Mouse (Mus musculus): ENCODE results near the gene Gstm7. TPM values are rescaled to one million over a fixed set of nuclear protein-coding genes. Genes with fewer than 3 reads are reported as not detected.
"Not testable (repeated sequence)": the region's sequence is repeated elsewhere in the genome, so short reads cannot be mapped to it uniquely, and the experiment has no call there.

Gstm7 gene
- total RNA-seq (2021), result 10 to 100 TPM; 91.2 to 99.8 TPM
- long read RNA-seq, experiment 1, transcript Gstm7-201 (8 exons, 1,377 nt), result major isoform, 78 of 91 reads
- long read RNA-seq, experiment 1, partial matches to known transcripts, result 1 of 91 reads
- long read RNA-seq, experiment 1, other reads (novel, unspliced or antisense), result 10 of 91 reads
- long read RNA-seq, experiment 2, transcript Gstm7-201 (8 exons, 1,377 nt), result major isoform, 77 of 89 reads
- long read RNA-seq, experiment 2, partial matches to known transcripts, result 4 of 89 reads
- long read RNA-seq, experiment 2, other reads (novel, unspliced or antisense), result 7 of 89 reads

GRCm38 (mm10) chr3:107931670-107932069 lies at the start of gene Gstm7:
TSS of gene Gstm7 (minus strand) at chr3:107931817.
- peak; percentile 97 to 98 for DNase-seq (ENCODE audit: low spot score in 2 of 2)

DNA sequence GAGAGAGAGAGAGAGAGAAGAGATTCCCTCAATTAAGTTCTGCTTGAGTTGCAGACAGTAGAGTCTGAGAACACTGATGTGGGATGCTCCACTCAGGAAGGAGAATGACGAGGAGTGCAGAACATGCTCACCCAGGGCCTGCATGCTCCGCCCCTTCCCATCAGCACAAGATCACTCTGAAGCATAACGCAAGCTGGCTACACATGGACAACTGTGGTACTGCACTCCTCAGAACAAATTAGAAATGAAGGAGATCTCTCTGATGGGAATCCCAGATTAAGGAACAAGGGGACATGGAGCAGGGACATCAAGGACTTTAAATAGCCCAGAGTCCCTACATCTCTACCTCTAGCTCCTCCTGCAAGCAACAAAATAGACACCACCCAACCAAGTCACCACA lies 49.6 kb upstream of the Gstm7 start:
- DNase-seq (ENCODE audit: low spot score in 2 of 2), result no peak

GRCm38 (mm10) chr3:107977691-107978090 lies 46.1 kb upstream of the Gstm7 start:
- DNase-seq (ENCODE audit: low spot score in 2 of 2), result no peak

GRCm38 (mm10) chr3:107974237-107974636 lies 42.6 kb upstream of the Gstm7 start:
- DNase-seq (ENCODE audit: low spot score in 2 of 2), result no peak

DNA sequence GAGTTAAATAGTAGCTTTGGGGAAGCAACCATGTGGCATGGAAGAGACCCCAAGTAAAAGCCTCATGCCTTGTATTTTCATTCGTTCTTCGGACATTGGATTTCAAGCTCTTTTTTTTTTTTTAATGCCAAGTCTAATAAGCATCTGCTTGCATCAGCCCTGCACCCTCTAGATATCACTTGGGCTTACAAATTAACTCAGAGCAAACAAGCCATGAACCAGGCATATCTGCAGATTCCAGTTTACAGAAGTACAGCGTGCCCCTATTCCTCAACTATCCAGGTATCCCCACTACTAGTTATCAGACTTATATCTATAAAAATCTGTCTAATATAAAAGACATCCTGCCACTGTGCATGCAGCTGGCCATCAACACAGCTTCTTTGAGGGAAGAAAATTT lies 40.5 kb upstream of the Gstm7 start:
- no peak for DNase-seq (ENCODE audit: low spot score in 2 of 2)

DNA sequence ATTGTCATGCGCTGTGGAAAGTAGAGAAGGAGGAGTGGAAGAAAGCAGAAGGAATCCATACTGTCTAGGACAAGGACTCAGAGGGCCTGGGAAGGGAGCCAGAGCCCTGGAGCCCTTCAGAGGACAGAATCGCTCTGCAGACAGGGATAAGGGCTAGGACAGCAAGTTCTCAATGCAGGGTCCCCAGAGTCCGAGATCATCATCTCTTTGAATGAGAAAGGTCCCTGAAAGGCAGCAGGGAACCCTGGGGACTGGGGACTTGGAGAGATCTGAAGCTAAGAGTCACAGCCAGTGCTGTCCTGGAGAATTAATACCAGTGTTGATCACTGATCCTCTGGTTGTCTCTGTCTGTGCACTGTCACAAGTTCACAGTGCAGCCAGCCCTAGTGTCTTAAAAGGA lies 39.5 kb upstream of the Gstm7 start:
- DNase-seq (ENCODE audit: low spot score in 2 of 2), result not testable (repeated sequence)

DNA sequence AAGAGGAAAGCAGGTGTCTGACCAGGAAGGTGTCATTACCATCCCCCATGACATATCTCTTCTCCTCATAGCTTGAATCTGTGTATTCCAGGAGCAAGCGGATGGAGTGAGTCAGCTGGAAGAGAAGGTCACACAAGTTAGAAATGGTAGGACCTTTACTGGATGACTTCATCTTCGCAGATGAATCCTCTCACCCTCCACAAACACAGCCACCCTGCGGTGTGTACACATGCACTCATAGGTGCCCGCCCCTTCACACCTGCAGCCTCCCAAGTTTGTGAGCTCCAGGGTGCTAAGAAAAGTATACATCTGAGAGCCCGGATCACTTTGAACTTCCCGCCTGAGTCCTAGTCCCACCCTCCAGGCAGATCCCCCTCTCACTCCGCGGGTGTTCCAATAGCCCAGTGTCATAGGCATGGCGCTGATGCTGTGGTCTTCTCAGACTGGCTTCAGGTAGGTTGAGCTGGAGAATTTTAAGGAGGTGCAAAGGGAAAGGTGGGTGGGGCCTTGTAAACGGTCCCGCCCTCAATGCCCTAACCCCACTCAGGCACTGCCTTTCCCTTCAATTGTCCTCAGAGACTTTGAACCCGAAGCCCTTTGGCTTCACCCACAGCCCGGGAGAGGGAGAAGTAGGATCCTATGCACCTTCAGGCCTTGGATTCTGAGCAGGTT lies 37.2 kb upstream of the Gstm7 start, which contains the start of gene Gstm3:
Gene Gstm3, minus strand, starts transcription at position 560 of the 672 bp plus-strand sequence.
- DNase-seq (ENCODE audit: low spot score in 2 of 2), result no peak

GRCm38 (mm10) chr3:107966631-107967030 lies 35.0 kb upstream of the Gstm7 start:
- no peak for DNase-seq (ENCODE audit: low spot score in 2 of 2)

DNA sequence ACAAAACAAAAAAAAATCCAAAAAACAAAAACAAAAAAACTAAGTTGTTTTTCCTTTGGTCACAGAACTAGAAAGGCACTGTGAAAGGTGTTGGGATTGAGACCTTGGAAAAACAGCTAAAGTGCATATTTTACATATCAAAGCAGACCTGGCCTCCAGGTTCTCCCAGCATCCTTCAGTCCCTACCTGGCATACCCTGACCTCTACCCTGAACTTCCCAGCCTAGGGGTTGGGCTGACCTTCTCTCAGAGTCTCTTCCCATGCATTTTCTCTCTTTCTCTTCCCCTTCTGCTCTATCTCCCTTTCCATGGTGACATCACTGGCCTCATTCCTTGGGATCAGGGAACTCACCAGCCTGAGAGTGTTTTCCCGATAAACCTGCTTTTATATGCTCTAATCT lies 34.0 kb upstream of the Gstm7 start:
- no peak for DNase-seq (ENCODE audit: low spot score in 2 of 2)

DNA sequence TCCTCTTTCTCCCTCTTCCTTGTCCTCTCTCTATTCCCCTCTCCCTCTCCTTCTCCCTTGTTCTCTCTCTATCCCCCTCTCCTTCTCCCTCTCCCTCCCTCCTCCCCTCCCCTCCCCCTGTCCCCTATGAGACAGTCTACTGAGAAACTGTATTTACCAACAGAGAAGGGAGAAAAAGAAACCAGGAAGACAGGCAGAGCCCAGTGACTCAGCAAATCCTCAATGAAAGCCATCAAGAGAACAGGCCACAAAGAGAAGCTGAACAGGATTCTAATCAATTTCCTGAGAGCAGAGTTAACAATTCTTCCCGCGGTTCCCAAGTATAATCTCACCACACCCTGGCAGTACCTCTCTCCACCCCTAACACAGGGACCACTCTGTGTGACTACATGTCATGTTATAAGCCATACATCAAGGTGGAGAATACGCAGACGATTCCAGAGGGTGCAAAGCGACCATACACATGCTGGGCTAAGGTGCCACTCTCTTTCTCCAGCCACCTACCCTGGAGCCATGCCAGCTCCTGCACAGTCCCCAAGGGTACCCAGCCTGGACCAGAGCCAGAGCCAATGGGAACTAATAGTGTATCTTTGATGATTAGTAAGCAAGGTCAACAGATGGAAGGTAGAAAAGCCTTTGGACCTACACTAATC lies 33.2 kb upstream of the Gstm7 start:
- no peak for DNase-seq (ENCODE audit: low spot score in 2 of 2)

DNA sequence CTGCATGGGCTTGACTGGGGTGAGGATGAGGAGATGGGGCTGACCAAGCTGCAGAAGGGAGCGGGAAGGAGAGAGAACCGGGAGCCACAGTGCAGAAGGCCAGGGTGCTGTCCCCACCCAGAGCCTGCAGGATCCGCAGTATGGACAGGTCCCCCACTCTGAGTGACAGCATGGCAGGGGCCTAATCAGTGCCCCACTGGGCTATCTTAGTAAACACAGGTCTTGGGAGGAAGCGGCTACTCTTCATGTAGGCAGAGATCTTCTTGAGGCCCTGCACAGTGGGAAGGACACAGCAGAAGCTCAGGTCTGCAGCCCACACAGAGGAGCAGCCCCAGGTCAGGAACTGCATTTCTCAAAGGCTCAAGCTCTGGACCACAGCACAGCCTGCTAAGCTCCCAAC lies 32.4 kb upstream of the Gstm7 start:
- DNase-seq (ENCODE audit: low spot score in 2 of 2), result no peak

DNA sequence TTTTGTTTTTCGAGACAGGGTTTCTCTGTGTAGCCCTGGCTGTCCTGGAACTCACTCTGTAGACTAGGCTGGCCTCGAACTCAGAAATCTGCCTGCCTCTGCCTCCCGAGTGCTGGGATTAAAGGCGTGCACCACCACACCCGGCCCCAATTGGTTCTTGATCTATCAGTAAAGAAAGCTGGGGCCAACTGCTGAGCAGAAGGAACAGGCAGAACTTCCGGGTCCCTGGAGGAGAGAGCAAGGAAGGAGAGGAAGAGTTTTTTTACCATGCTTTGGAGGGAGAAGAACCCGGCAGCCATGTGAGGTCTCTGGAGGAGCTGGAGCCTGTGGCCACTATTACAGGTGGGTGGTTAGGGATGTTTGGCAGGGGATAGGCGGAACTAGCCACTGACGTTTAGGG lies 23.6 kb upstream of the Gstm7 start:
- not testable (repeated sequence) for DNase-seq (ENCODE audit: low spot score in 2 of 2)

- DNase-seq (ENCODE audit: low spot score in 2 of 2), result no peak
Measured at GRCm38 (mm10) chr3:107953906-107954305, 22.3 kb upstream of the Gstm7 start.

GRCm38 (mm10) chr3:107953328-107953755 lies 21.7 kb upstream of the Gstm7 start:
- peak in 1 of 2 experiments; percentile 57 for DNase-seq (ENCODE audit: low spot score in 2 of 2)

- no peak for DNase-seq (ENCODE audit: low spot score in 2 of 2)
Measured at GRCm38 (mm10) chr3:107950531-107950930, 18.9 kb upstream of the Gstm7 start.

- not testable (repeated sequence) for DNase-seq (ENCODE audit: low spot score in 2 of 2)
Measured at GRCm38 (mm10) chr3:107949461-107949860, 17.8 kb upstream of the Gstm7 start.

DNA sequence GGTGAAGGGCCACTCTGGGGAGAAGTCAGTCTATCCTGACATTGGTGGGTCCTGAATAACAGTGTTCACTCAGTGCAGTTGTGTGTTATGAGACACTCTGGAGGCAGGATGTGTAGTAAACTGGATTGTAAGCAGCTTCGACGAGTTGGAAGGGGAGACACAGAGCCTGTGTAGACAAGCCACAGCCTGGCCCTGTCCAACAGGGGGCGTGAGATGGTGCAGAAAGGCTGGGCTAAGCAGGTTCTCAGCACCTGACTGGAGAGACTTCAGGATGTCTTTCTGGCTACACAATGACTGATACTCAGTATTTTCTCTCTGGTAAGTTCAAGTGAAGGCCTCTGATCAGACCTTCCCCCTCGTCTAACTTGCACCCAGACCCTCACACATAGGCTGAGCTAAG lies 14.1 kb upstream of the Gstm7 start:
- DNase-seq (ENCODE audit: low spot score in 2 of 2), result no peak

- no peak for DNase-seq (ENCODE audit: low spot score in 2 of 2)
Measured at GRCm38 (mm10) chr3:107943239-107943990, 11.8 kb upstream of the Gstm7 start, which contains the start of gene Gstm6. TSS of gene Gstm6 (minus strand) at chr3:107943749.

DNA sequence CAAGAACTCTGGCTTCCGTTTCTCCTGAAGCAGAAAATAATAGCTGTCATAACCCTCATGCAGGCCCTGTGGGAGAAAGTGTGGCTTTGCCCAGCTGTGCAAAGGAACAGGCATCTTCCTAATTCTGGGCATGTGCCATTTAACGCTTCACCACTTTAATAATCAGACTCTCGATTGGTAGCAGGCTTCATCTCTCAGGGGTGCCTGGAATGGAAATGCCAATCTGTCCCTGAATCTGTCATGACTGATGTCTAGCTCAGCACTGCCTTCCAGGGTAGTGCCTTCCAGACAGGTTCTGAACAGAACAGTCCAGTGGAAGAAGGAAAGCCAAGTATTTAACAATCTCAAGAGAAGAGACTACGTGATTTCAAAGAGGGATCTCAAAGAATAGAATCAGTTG lies 9.6 kb upstream of the Gstm7 start:
- no peak for DNase-seq (ENCODE audit: low spot score in 2 of 2)

- no peak for DNase-seq (ENCODE audit: low spot score in 2 of 2)
Measured at GRCm38 (mm10) chr3:107940524-107940923, 8.9 kb upstream of the Gstm7 start.

- DNase-seq (ENCODE audit: low spot score in 2 of 2), result peak in 1 of 2 experiments; percentile 33
Measured at GRCm38 (mm10) chr3:107939830-107940229, 8.2 kb upstream of the Gstm7 start.

Data from left cerebral cortex, adult 18-20 months (tissue).